Mouse (Mus musculus): ENCODE measurements around the gene Cep72. TPM values are rescaled to one million over a fixed set of nuclear protein-coding genes. Genes with fewer than 3 reads are reported as not detected.
"Not testable (repeated sequence)": the region's sequence is repeated elsewhere in the genome, so short reads cannot be mapped to it uniquely, and the experiment has no call there.

The Cep72 gene
- 2.8 and 2.9 TPM in 2 replicates for polyA plus RNA-seq (2012; rRNA removed)

GRCm38 (mm10) chr13:74061613-74062377, at the start of gene Cep72:
Gene Cep72 (minus strand): TSS chr13:74062299.
- WGBS: 3% methylated on average over 48 of the region's 48 CpGs
- peak; percentile 57 for DNase-seq (ENCODE audit: low read depth, low spot score)

- WGBS: 85% methylated on average over 2 of the region's 2 CpGs
- DNase-seq (ENCODE audit: low read depth, low spot score): no peak
These were observed 45.3 kb upstream of the Cep72 start for GRCm38 (mm10) chr13:74107410-74107809.

- 28% methylated on average over 7 of the region's 7 CpGs for WGBS
- no peak for DNase-seq (ENCODE audit: low read depth, low spot score)
These were observed 42.3 kb upstream of the Cep72 start for GRCm38 (mm10) chr13:74104417-74104816.

GRCm38 (mm10) chr13:74102831-74103582, 40.9 kb upstream of the Cep72 start:
- DNase-seq (ENCODE audit: low read depth, low spot score): no peak
- WGBS: 58% methylated on average over 4 of the region's 4 CpGs

GRCm38 (mm10) chr13:74102108-74102830, 40.2 kb upstream of the Cep72 start:
- 29% methylated on average over 8 of the region's 8 CpGs for WGBS
- peak; percentile 84 for DNase-seq (ENCODE audit: low read depth, low spot score)

GRCm38 (mm10) chr13:74098913-74099312, 36.8 kb upstream of the Cep72 start:
- 27% methylated on average over 6 of the region's 6 CpGs for WGBS
- DNase-seq (ENCODE audit: low read depth, low spot score): no peak

- DNase-seq (ENCODE audit: low read depth, low spot score): no peak
- 54% methylated on average over 2 of the region's 2 CpGs for WGBS
These were observed 34.7 kb upstream of the Cep72 start for GRCm38 (mm10) chr13:74096715-74097363.

- WGBS: 65% methylated on average over 2 of the region's 2 CpGs
These were observed 33.8 kb upstream of the Cep72 start for GRCm38 (mm10) chr13:74095936-74096335.

GRCm38 (mm10) chr13:74090265-74090664, 28.2 kb upstream of the Cep72 start:
- no peak for DNase-seq (ENCODE audit: low read depth, low spot score)
- WGBS: 41% methylated on average over 3 of the region's 3 CpGs

More at GRCm38 (mm10) chr13:74095936-74096335, 33.8 kb upstream of the Cep72 start:
- DNase-seq (ENCODE audit: low read depth, low spot score): no peak

- WGBS: 60% methylated on average over 7 of the region's 7 CpGs
- no peak for DNase-seq (ENCODE audit: low read depth, low spot score)
These were observed 11.3 kb upstream of the Cep72 start for GRCm38 (mm10) chr13:74073369-74073768.

- no peak for DNase-seq (ENCODE audit: low read depth, low spot score)
- 52% methylated on average over 3 of the region's 3 CpGs for WGBS
These were observed 9.6 kb upstream of the Cep72 start for GRCm38 (mm10) chr13:74071714-74072113.

GRCm38 (mm10) chr13:74071244-74071643, 9.1 kb upstream of the Cep72 start:
- 80% methylated on average over 1 of the region's 1 CpGs for WGBS
- DNase-seq (ENCODE audit: low read depth, low spot score): not testable (repeated sequence)

- no peak for DNase-seq (ENCODE audit: low read depth, low spot score)
- 98% methylated on average over 1 of the region's 1 CpGs for WGBS
These were observed 4.5 kb upstream of the Cep72 start for GRCm38 (mm10) chr13:74066576-74066975.

- 92% methylated on average over 1 of the region's 1 CpGs for WGBS
- no peak for DNase-seq (ENCODE audit: low read depth, low spot score)
These were observed 1.4 kb upstream of the Cep72 start for GRCm38 (mm10) chr13:74063340-74064050.

- no peak for DNase-seq (ENCODE audit: low read depth, low spot score)
- WGBS: 30% methylated on average over 10 of the region's 11 CpGs
These were observed 454 bp upstream of the Cep72 start for GRCm38 (mm10) chr13:74062378-74063128.

GRCm38 (mm10) chr13:74058081-74058480, 4.0 kb downstream of the Cep72 start:
- WGBS: 96% methylated on average over 9 of the region's 9 CpGs
- no peak for DNase-seq (ENCODE audit: low read depth, low spot score)

- 73% methylated on average over 1 of the region's 1 CpGs for WGBS
- DNase-seq (ENCODE audit: low read depth, low spot score): no peak
These were observed 5.9 kb downstream of the Cep72 start for GRCm38 (mm10) chr13:74056194-74056593.

- 90% methylated on average over 3 of the region's 3 CpGs for WGBS
- DNase-seq (ENCODE audit: low read depth, low spot score): no peak
These were observed 22.2 kb downstream of the Cep72 start for GRCm38 (mm10) chr13:74039926-74040325.

Measured in large intestine, adult 2 months (tissue).